Mouse (Mus musculus) heart, postnatal 14 days (tissue): Measurements from ENCODE around the gene Rasgrf1. TPM values are rescaled to one million over a fixed set of nuclear protein-coding genes. Genes with fewer than 3 reads are reported as not detected.
"Not testable (repeated sequence)": the region's sequence is repeated elsewhere in the genome, so short reads cannot be mapped to it uniquely, and the experiment has no call there.

Source experiments
- DNase-seq, 2 experiments: peaks; one replicate each; pipeline ENCODE4 v3.0.0; 2021 to 2022
- intact Hi-C: fragments of 180-260 bp; cut with DNase I; formaldehyde crosslinking; loops from one replicate; pipeline ENCODE4 v1.15.1; 2025
- total RNA-seq, 2 experiments: library from RNA; stranded (reverse); gene quantifications; 2 replicates each; pipeline ENCODE4 v1.2.3; 2021

The Rasgrf1 gene
- total RNA-seq, 2 experiments from 2014 or later, result not detected

- no peak for DNase-seq
- intact Hi-C loops, result no loop called here
Measured at GRCm38 (mm10) chr9:90033922-90034321, 124.2 kb downstream of the Rasgrf1 start.

- intact Hi-C loops, result no loop called here
- DNase-seq, result no peak
Measured at GRCm38 (mm10) chr9:90035168-90035567, 125.5 kb downstream of the Rasgrf1 start.

GRCm38 (mm10) chr9:90035794-90036193 lies 126.1 kb downstream of the Rasgrf1 start:
- DNase-seq, result no peak
- intact Hi-C loops, result no loop called here

- DNase-seq, result no peak
- intact Hi-C loops, result no loop called here
Measured at GRCm38 (mm10) chr9:90036313-90036712, 126.6 kb downstream of the Rasgrf1 start.

GRCm38 (mm10) chr9:90038535-90038934 lies 128.8 kb downstream of the Rasgrf1 start:
- intact Hi-C loops, result no loop called here
- DNase-seq, result no peak

GRCm38 (mm10) chr9:90040916-90041315 lies 131.2 kb downstream of the Rasgrf1 start:
- intact Hi-C loops, result no loop called here
- no peak for DNase-seq

GRCm38 (mm10) chr9:90041556-90041955 lies 131.8 kb downstream of the Rasgrf1 start:
- DNase-seq, result no peak
- intact Hi-C loops, result no loop called here

- DNase-seq, intact Hi-C loops: not testable (repeated sequence)
Measured at GRCm38 (mm10) chr9:90042906-90043305, 133.2 kb downstream of the Rasgrf1 start.

GRCm38 (mm10) chr9:90045191-90045590 lies 135.5 kb downstream of the Rasgrf1 start:
- no peak for DNase-seq
- intact Hi-C loops, result no loop called here

GRCm38 (mm10) chr9:90047937-90048627 lies 138.4 kb downstream of the Rasgrf1 start:
- intact Hi-C loops, result no loop called here
- peak in 1 of 2 experiments; percentile 13 for DNase-seq

- intact Hi-C loops, result no loop called here
- no peak for DNase-seq
Measured at GRCm38 (mm10) chr9:90053852-90054251, 144.1 kb downstream of the Rasgrf1 start, which contains the start of gene Ctsh. TSS of gene Ctsh (plus strand) at chr9:90054152.

- intact Hi-C loops, result no loop called here
- DNase-seq, result peak; percentile 68 to 72
Measured at GRCm38 (mm10) chr9:90054371-90055145, 144.8 kb downstream of the Rasgrf1 start.

- DNase-seq, result no peak
- intact Hi-C loops, result no loop called here
Measured at GRCm38 (mm10) chr9:90055409-90055808, 145.7 kb downstream of the Rasgrf1 start.

- intact Hi-C loops, result no loop called here
Measured at GRCm38 (mm10) chr9:90055911-90056310, 146.2 kb downstream of the Rasgrf1 start.

GRCm38 (mm10) chr9:90056716-90057115 lies 147.0 kb downstream of the Rasgrf1 start:
- no peak for DNase-seq
- intact Hi-C loops, result no loop called here

More at GRCm38 (mm10) chr9:90055911-90056310, 146.2 kb downstream of the Rasgrf1 start:
- DNase-seq, result no peak

GRCm38 (mm10) chr9:90059828-90060573 lies 150.3 kb downstream of the Rasgrf1 start:
- intact Hi-C loops, result no loop called here
- no peak for DNase-seq

- intact Hi-C loops, result no loop called here
- no peak for DNase-seq
Measured at GRCm38 (mm10) chr9:90060574-90060875, 150.8 kb downstream of the Rasgrf1 start.

GRCm38 (mm10) chr9:90060932-90061331 lies 151.2 kb downstream of the Rasgrf1 start:
- intact Hi-C loops, DNase-seq: not testable (repeated sequence)

GRCm38 (mm10) chr9:90067341-90067740 lies 157.6 kb downstream of the Rasgrf1 start:
- intact Hi-C loops, result no loop called here
- DNase-seq, result no peak

GRCm38 (mm10) chr9:90068786-90069185 lies 159.1 kb downstream of the Rasgrf1 start:
- intact Hi-C loops, result no loop called here
- DNase-seq, result no peak

GRCm38 (mm10) chr9:90069485-90069884 lies 159.8 kb downstream of the Rasgrf1 start:
- no peak for DNase-seq
- intact Hi-C loops, result no loop called here
